Mouse (Mus musculus) kidney, embryonic 14.5 days (tissue): ENCODE measurements at regions not wholly inside any gene's neighbourhood (a gene's known extent, or its start where the extent isn't known, plus 50 kb on each side); places are given as distances from the start of the nearest gene placed in this dataset.

Experiments used
- ATAC-seq: fragments of 200-750 bp; cut with Nextera tagmentation; 2 replicates; pipeline ENCODE4 v1.8.0; 2017; ENCODE audit warnings: moderate number of reproducible peaks, mild to moderate bottlenecking, moderate TSS enrichment, moderate library complexity; ENCODE audit not compliant: low FRiP score, low TSS enrichment
- H3K27ac ChIP-seq: fragments of 300-500 bp; sonication (generic); 2 replicates; pipeline ENCODE4 v1.5.1; 2014; ENCODE audit warnings: low read depth, mild to moderate bottlenecking, low read length, moderate library complexity, mixed read lengths
- H3K27me3 ChIP-seq: fragments of 300-500 bp; sonication (generic); 2 replicates; pipeline ENCODE4 v1.6.1; 2014; ENCODE audit warnings: mild to moderate bottlenecking, low read length; ENCODE audit not compliant: control insufficient read depth, insufficient read depth
- H3K36me3 ChIP-seq: fragments of 300-500 bp; sonication (generic); 2 replicates; pipeline ENCODE4 v1.6.1; 2014; ENCODE audit warnings: low read length, mixed read lengths; ENCODE audit not compliant: control insufficient read depth, insufficient read depth
- H3K4me1 ChIP-seq: fragments of 300-500 bp; sonication (generic); 2 replicates; pipeline ENCODE4 v1.6.1; 2014; ENCODE audit warnings: low read length, mixed read lengths; ENCODE audit not compliant: control insufficient read depth, insufficient read depth
- H3K4me2 ChIP-seq: fragments of 300-500 bp; sonication (generic); replicated peaks from 2 replicates; pipeline ENCODE4 v1.6.1; 2014; ENCODE audit warnings: low read depth, mild to moderate bottlenecking, low read length
- H3K4me3 ChIP-seq: fragments of 300-500 bp; sonication (generic); 2 replicates; pipeline ENCODE4 v1.5.1; 2014; ENCODE audit warnings: mild to moderate bottlenecking, low read length
- H3K9ac ChIP-seq: fragments of 300-500 bp; sonication (generic); 2 replicates; pipeline ENCODE4 v1.6.1; 2014; ENCODE audit warnings: low read depth, mild to moderate bottlenecking, low read length, moderate library complexity
- H3K9me3 ChIP-seq: fragments of 300-500 bp; sonication (generic); 2 replicates; pipeline ENCODE4 v1.6.1; 2016; ENCODE audit warnings: low read length; ENCODE audit not compliant: control insufficient read depth
- WGBS: fragments of 180-500 bp; shearing (Covaris S2); extraction: QIAGEN DNeasy Blood & Tissue Kit; methylation state at CpG from one replicate; pipeline ENCODE4 v1.1.7; 2014; 5-methylcytosine and 5-hydroxymethylcytosine counted together

DNA sequence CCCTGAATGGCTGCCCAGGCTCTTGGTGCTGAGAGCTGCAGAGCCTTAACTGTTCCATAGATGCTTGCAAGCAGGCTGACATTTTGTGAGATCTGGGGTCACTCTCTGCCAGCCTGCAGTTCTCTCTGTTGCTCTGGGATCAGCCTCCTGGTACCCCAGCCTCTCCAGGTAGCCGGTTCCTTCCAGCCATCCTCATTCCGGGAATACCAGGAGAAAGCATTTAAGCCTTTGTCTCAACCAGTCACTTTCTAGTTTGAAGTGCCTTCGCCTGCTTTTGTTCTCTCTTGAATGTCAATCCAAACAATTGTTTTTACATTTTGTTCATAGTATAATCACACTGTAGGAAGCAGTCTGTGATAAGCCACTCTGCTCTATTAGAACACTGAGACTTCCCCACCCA, 281.0 kb upstream of the Rtl1 start:
- H3K27ac ChIP-seq, result no peak overlapping the region
- WGBS, result 84% methylated on average over 3 of the region's 3 CpGs
- H3K4me3 ChIP-seq, result no peak overlapping the region
- no peak overlapping the region for H3K4me2 ChIP-seq
- no peak overlapping the region for H3K9ac ChIP-seq
- no peaks in the 10 kb centered on the region for H3K4me1 ChIP-seq
- no peaks in the 10 kb centered on the region for H3K36me3 ChIP-seq
- no peaks in the 10 kb centered on the region for H3K27me3 ChIP-seq
- ATAC-seq, result no peak
- H3K9me3 ChIP-seq, result no peaks in the 10 kb centered on the region

DNA sequence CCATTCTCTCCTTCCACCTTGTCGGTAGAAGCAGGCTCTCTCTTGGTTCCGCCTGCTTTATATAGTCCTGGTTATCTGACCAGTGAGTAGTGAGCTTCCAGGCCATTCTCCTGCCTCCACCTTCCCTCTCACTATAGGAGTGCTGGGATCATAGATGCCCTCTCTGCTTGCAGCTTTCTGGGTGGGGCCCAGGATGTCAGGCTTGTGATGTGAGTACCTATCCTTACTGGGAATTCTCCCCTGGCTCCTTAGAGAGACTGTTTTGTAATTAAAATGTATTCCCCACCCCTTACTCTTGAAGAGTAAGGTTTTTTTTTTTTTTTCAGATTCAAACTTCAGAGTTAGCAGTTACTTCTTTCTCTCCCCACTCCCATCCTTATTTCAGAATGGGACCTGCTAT, 291.1 kb upstream of the Rtl1 start:
- H3K9me3 ChIP-seq, result no peaks in the 10 kb centered on the region
- no peaks in the 10 kb centered on the region for H3K27me3 ChIP-seq
- no peak overlapping the region for H3K4me2 ChIP-seq
- H3K4me1 ChIP-seq, result no peaks in the 10 kb centered on the region
- WGBS, result 82% methylated on average over 2 of the region's 2 CpGs
- no peak for ATAC-seq
- H3K36me3 ChIP-seq, result no peaks in the 10 kb centered on the region
- no peak overlapping the region for H3K4me3 ChIP-seq
- H3K27ac ChIP-seq, result no peak overlapping the region
- no peak overlapping the region for H3K9ac ChIP-seq

DNA sequence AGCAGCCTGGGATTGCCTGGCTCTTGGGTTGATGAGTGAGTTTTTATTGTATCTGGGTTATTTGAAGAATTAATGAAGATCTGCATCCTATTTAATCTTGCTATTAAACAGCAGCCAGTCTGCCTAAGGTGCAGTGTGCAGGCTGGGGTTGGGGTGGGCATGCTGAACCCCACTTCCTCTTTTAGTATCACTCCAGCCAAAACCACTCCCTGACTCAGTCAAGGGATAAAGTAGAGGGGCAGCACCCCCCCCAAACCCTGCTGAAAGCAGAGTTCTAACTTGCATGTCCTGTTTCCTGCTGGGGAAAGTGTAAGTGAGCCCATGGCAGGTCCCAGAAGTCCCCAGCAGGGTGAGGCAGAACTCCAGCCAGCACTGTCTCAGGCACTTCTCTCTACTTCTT, 292.7 kb upstream of the Rtl1 start:
- no peaks in the 10 kb centered on the region for H3K9me3 ChIP-seq
- ATAC-seq, result no peak
- no peak overlapping the region for H3K27ac ChIP-seq
- no peaks in the 10 kb centered on the region for H3K27me3 ChIP-seq
- H3K9ac ChIP-seq, result no peak overlapping the region
- no peak overlapping the region for H3K4me2 ChIP-seq
- no peaks in the 10 kb centered on the region for H3K4me1 ChIP-seq
- no peaks in the 10 kb centered on the region for H3K36me3 ChIP-seq
- H3K4me3 ChIP-seq, result no peak overlapping the region

DNA sequence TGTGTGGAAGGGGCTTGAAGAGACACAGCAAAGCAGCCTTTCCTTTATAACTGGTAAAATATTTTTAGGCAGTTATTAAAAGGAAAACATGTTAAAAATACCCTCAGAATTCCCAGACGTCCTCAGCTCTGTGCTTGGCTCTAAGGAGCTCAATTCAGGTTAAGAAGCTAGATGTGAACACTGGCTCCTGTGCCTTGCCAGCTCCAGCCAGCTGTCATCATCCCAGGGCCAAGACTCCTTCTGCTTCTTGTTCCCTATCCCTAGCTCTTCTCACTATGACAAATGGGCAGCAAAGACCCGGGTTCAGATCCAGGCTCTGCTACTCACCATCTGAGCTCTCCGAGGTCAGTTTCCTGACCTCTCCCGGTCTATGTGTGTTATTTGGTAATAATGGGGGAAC, 293.5 kb upstream of the Rtl1 start:
- H3K4me3 ChIP-seq, result no peak overlapping the region
- WGBS, result 77% methylated on average over 4 of the region's 4 CpGs
- no peak overlapping the region for H3K4me2 ChIP-seq
- no peak for ATAC-seq
- no peak overlapping the region for H3K9ac ChIP-seq
- H3K36me3 ChIP-seq, result no peaks in the 10 kb centered on the region
- no peaks in the 10 kb centered on the region for H3K27me3 ChIP-seq
- H3K9me3 ChIP-seq, result no peaks in the 10 kb centered on the region
- no peak overlapping the region for H3K27ac ChIP-seq
- H3K4me1 ChIP-seq, result no peaks in the 10 kb centered on the region

DNA sequence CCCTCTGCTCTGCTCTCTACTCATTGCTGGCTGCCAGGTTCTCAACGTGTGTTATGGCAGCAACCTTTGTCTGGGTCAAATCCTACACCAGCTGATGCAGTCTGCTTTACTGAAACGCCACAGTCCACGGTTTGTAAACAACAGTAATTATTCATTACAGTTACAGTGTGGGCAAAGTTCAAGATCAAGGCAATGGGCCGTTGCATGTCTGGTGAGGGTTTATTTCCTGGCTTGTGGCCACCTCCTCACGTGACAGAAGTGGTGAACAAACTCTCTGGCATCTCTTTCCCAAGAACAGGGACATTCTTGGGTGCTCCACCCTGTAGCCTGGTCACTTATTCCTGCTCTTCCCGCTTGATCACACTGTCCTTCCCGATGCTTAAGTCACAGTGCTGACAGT, 295.3 kb upstream of the Rtl1 start:
- H3K9ac ChIP-seq, result no peak overlapping the region
- no peak overlapping the region for H3K4me3 ChIP-seq
- no peak overlapping the region for H3K27ac ChIP-seq
- H3K27me3 ChIP-seq, result no peaks in the 10 kb centered on the region
- H3K36me3 ChIP-seq, result no peaks in the 10 kb centered on the region
- WGBS, result 41% methylated on average over 7 of the region's 7 CpGs
- ATAC-seq, result no peak
- H3K4me2 ChIP-seq, result no peak overlapping the region
- no peaks in the 10 kb centered on the region for H3K9me3 ChIP-seq
- no peaks in the 10 kb centered on the region for H3K4me1 ChIP-seq

DNA sequence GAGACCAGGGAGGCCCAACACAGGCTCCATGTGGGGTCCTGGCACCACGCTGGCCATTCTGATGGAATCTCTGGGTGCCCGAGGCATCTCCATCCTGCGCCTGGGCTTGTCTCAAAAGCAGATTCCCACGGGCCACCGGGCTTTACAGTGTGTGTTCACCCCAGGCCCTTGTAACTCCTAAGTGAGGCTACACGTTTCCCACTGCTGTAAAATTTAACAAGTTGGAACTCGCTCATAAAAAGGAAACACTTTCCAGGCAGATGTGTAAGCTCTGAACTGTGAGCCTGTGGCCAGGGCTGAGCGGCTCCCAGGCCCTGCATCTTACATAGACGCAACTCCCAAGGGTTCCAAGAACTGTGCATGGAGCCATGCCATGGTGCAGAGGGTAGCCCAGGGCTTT, 296.3 kb upstream of the Rtl1 start:
- WGBS, result 68% methylated on average over 9 of the region's 9 CpGs
- Histone ChIP-seq H3K4me2 (no peak overlapping the region), H3K27ac (no peak overlapping the region), H3K9me3 (no peaks in the 10 kb centered on the region), H3K36me3 (no peaks in the 10 kb centered on the region), H3K9ac (no peak overlapping the region), H3K4me3 (no peak overlapping the region), H3K4me1 (no peaks in the 10 kb centered on the region), H3K27me3 (no peaks in the 10 kb centered on the region)
- no peak for ATAC-seq

DNA sequence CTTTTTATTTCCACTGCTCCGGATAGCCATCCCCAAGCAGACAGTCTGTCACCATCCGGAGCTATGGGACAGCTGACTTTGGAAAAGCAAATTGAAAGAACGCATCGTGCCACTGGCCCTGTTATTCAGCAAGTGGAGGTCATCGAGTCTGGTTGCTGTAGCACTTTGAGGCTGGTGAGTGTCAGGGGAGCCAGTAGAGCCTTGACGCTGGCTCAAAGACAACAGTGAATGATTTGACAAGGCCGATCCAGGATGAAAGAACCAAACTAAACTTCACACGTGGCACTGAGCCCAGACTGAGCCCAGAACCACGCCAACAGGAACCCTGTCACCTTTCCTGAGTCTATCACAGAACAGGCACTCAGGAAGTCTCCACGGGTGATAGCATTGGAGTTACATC, 296.8 kb upstream of the Rtl1 start:
- Histone ChIP-seq H3K9me3 (no peaks in the 10 kb centered on the region), H3K27me3 (no peaks in the 10 kb centered on the region), H3K36me3 (no peaks in the 10 kb centered on the region), H3K4me1 (no peaks in the 10 kb centered on the region), H3K4me2 (no peak overlapping the region), H3K9ac (no peak overlapping the region), H3K4me3 (no peak overlapping the region), H3K27ac (no peak overlapping the region)
- 84% methylated on average over 10 of the region's 10 CpGs for WGBS
- ATAC-seq, result no peak

DNA sequence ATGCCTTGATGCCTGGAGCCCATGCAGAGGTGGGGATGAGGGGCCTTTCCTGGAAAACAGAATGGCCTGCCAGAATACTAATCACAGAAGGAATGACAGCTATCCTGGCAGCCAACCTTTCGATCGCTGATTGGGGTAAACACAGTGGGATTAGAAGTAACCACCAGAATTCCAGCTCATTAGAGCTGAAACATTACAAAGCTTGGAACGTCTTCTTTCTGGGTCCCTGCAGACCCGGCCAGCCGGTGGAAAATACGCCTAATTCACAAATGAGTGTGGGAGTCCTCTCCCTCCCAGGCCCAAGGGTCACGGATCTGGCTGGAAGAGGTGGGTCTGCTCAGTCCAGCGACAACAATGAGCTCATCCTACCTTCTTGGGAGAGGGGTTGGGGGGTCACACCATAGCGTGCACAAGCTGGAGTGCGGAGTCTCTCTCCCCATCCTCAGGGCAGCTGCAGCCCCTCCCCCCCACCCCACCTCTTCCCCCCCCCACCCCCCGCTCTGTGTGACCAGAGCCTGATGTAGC, 297.8 kb upstream of the Rtl1 start:
- Histone ChIP-seq H3K27ac (no peak overlapping the region), H3K9me3 (no peaks in the 10 kb centered on the region), H3K9ac (no peak overlapping the region), H3K4me1 (no peaks in the 10 kb centered on the region), H3K4me3 (no peak overlapping the region), H3K27me3 (no peaks in the 10 kb centered on the region), H3K36me3 (no peaks in the 10 kb centered on the region), H3K4me2 (no peak overlapping the region)
- ATAC-seq, result no peak
- WGBS, result 59% methylated on average over 11 of the region's 11 CpGs

DNA sequence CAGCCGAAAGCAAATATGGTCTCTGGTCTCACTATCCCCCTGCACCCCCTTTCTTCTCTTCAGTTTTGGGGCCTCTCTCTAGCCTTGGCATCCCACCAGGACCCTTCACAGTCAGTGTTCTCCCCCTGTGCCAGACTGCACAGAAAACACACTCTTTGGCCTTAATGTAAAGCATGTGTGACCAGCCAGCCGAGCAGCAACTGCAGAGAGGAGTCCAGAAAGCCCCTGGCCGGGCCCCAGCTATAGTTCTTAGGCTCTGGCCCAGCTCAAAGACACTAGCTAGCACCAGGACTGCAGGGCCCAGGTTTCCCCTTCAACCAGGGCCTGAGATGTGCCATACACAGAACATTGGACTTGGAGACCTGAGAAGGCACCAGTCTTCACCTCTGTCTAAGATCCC, 299.3 kb upstream of the Rtl1 start:
- H3K27ac ChIP-seq, result no peak overlapping the region
- H3K36me3 ChIP-seq, result no peaks in the 10 kb centered on the region
- ATAC-seq, result no peak
- H3K27me3 ChIP-seq, result no peaks in the 10 kb centered on the region
- H3K9ac ChIP-seq, result no peak overlapping the region
- 85% methylated on average over 3 of the region's 3 CpGs for WGBS
- no peak overlapping the region for H3K4me2 ChIP-seq
- no peaks in the 10 kb centered on the region for H3K9me3 ChIP-seq
- H3K4me1 ChIP-seq, result no peaks in the 10 kb centered on the region
- no peak overlapping the region for H3K4me3 ChIP-seq
